Mouse (Mus musculus): ENCODE results near the gene Ap1m2.

DNA sequence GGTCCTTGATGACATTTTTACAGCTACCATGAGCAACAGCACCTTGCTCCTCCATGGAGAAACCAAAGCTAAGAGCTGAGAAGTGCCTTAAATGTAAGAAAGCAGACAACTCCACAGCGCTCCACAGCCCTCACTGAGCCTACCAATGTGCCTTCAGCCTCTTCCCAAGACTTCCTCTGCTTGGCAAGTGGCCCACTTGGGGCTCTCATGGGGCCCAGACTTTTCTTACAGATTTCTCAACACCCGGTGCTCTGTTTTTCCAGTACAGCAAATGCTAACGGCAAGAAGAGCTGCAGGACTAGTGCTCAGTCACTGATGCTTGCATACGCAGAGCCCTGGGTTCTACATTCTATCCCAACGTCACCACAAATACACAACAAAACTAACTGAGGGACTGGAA, 34.4 kb downstream of the Ap1m2 start:
- TF ChIP-seq CTCF (IDR thresholded peaks at IDR 0.05; ENCODE audit: borderline replicate concordance, insufficient read depth, low read length) = no peak
- no peak for TF ChIP-seq POLR2A (IDR thresholded peaks at IDR 0.05; ENCODE audit: low read depth, low read length)
